Mouse (Mus musculus): Measurements from ENCODE around the gene Tmem174. TPM values are rescaled to one million over a fixed set of nuclear protein-coding genes. Genes with fewer than 3 reads are reported as not detected.

The Tmem174 gene
- total and polyA plus RNA-seq, 2 experiments from 2014 or later: not detected

- ATAC-seq (ENCODE audit: low FRiP score) (0 out of 2 replicates have a peak, but pooled peaks have one; percentile 4), DNase-seq (ENCODE audit: low spot score) (no peak)
- Histone ChIP-seq H3K4me2 (ENCODE audit: low read depth, low read length, poor library complexity, severe bottlenecking) (no peak overlapping the region), H3K9me3 (ENCODE audit: low read length) (no peaks in the 10 kb centered on the region), H3K27ac (ENCODE audit: low read depth, low read length) (no peak overlapping the region), H3K27me3 (ENCODE audit: insufficient read depth, low read length) (no peaks in the 10 kb centered on the region), H3K9ac (replicated peaks; ENCODE audit: low read length, poor library complexity, severe bottlenecking) (no peak overlapping the region), H3K36me3 (ENCODE audit: insufficient read depth, low read length) (no peaks in the 10 kb centered on the region), H3K4me1 (ENCODE audit: insufficient read depth, low read length) (no peaks in the 10 kb centered on the region), H3K4me3 (ENCODE audit: low read depth, low read length) (no peak overlapping the region)
- WGBS: 92% methylated on average over 4 of the region's 4 CpGs
- no peak for TF ChIP-seq CTCF (IDR thresholded peaks at IDR 0.05)
Observed at GRCm38 (mm10) chr13:98655346-98655745, 18.1 kb upstream of the Tmem174 start.

GRCm38 (mm10) chr13:98654129-98654939, 17.1 kb upstream of the Tmem174 start:
- no peak overlapping the region for H3K4me2 ChIP-seq (ENCODE audit: low read depth, low read length, poor library complexity, severe bottlenecking)
- no peaks in the 10 kb centered on the region for H3K27me3 ChIP-seq (ENCODE audit: insufficient read depth, low read length)
- DNase-seq (ENCODE audit: low spot score) (peak; percentile 84), ATAC-seq (ENCODE audit: low FRiP score) (peak; percentile 38; the same call in 1 of the 2 replicates)
- WGBS: 83% methylated on average over 10 of the region's 10 CpGs
- no peaks in the 10 kb centered on the region for H3K9me3 ChIP-seq (ENCODE audit: low read length)
- no peak overlapping the region for H3K9ac ChIP-seq (replicated peaks; ENCODE audit: low read length, poor library complexity, severe bottlenecking)
- TF ChIP-seq CTCF (IDR thresholded peaks at IDR 0.05): no peak
- no peaks in the 10 kb centered on the region for H3K4me1 ChIP-seq (ENCODE audit: insufficient read depth, low read length)
- H3K27ac ChIP-seq (ENCODE audit: low read depth, low read length): no peak overlapping the region
- H3K36me3 ChIP-seq (ENCODE audit: insufficient read depth, low read length): no peaks in the 10 kb centered on the region
- H3K4me3 ChIP-seq (ENCODE audit: low read depth, low read length): no peak overlapping the region

- H3K27ac ChIP-seq (ENCODE audit: low read depth, low read length): no peak overlapping the region
- no peak for ATAC-seq (ENCODE audit: low FRiP score)
- no peaks in the 10 kb centered on the region for H3K9me3 ChIP-seq (ENCODE audit: low read length)
- H3K4me1 ChIP-seq (ENCODE audit: insufficient read depth, low read length): no peaks in the 10 kb centered on the region
- H3K36me3 ChIP-seq (ENCODE audit: insufficient read depth, low read length): no peaks in the 10 kb centered on the region
- DNase-seq (ENCODE audit: low spot score): no peak
- no peak overlapping the region for H3K4me3 ChIP-seq (ENCODE audit: low read depth, low read length)
- no peaks in the 10 kb centered on the region for H3K27me3 ChIP-seq (ENCODE audit: insufficient read depth, low read length)
- WGBS: 92% methylated on average over 2 of the region's 2 CpGs
- no peak overlapping the region for H3K4me2 ChIP-seq (ENCODE audit: low read depth, low read length, poor library complexity, severe bottlenecking)
- TF ChIP-seq CTCF (IDR thresholded peaks at IDR 0.05): no peak
- H3K9ac ChIP-seq (replicated peaks; ENCODE audit: low read length, poor library complexity, severe bottlenecking): no peak overlapping the region
Observed at GRCm38 (mm10) chr13:98652194-98652593, 15.0 kb upstream of the Tmem174 start.

- TF ChIP-seq CTCF (IDR thresholded peaks at IDR 0.05): no peak
- Histone ChIP-seq H3K27ac (ENCODE audit: low read depth, low read length) (no peak overlapping the region), H3K36me3 (ENCODE audit: insufficient read depth, low read length) (no peaks in the 10 kb centered on the region), H3K9me3 (ENCODE audit: low read length) (no peaks in the 10 kb centered on the region), H3K4me2 (ENCODE audit: low read depth, low read length, poor library complexity, severe bottlenecking) (no peak overlapping the region), H3K4me3 (ENCODE audit: low read depth, low read length) (no peak overlapping the region), H3K27me3 (ENCODE audit: insufficient read depth, low read length) (no peaks in the 10 kb centered on the region), H3K9ac (replicated peaks; ENCODE audit: low read length, poor library complexity, severe bottlenecking) (no peak overlapping the region), H3K4me1 (ENCODE audit: insufficient read depth, low read length) (no peaks in the 10 kb centered on the region)
- DNase-seq (ENCODE audit: low spot score): no peak
- 67% methylated on average over 17 of the region's 17 CpGs for WGBS
- ATAC-seq (ENCODE audit: low FRiP score): no peak
Observed at GRCm38 (mm10) chr13:98651228-98651977, 14.2 kb upstream of the Tmem174 start.

GRCm38 (mm10) chr13:98647775-98648568, 10.8 kb upstream of the Tmem174 start:
- H3K9ac ChIP-seq (replicated peaks; ENCODE audit: low read length, poor library complexity, severe bottlenecking): no peak overlapping the region
- DNase-seq (ENCODE audit: low spot score) (no peak), ATAC-seq (ENCODE audit: low FRiP score) (no peak)
- H3K36me3 ChIP-seq (ENCODE audit: insufficient read depth, low read length): no peaks in the 10 kb centered on the region
- H3K4me1 ChIP-seq (ENCODE audit: insufficient read depth, low read length): no peaks in the 10 kb centered on the region
- no peak overlapping the region for H3K27ac ChIP-seq (ENCODE audit: low read depth, low read length)
- H3K4me3 ChIP-seq (ENCODE audit: low read depth, low read length): no peak overlapping the region
- TF ChIP-seq CTCF (IDR thresholded peaks at IDR 0.05): no peak
- H3K27me3 ChIP-seq (ENCODE audit: insufficient read depth, low read length): no peaks in the 10 kb centered on the region
- 87% methylated on average over 22 of the region's 22 CpGs for WGBS
- no peak overlapping the region for H3K4me2 ChIP-seq (ENCODE audit: low read depth, low read length, poor library complexity, severe bottlenecking)
- no peaks in the 10 kb centered on the region for H3K9me3 ChIP-seq (ENCODE audit: low read length)

Data from midbrain, postnatal 0 days (tissue).